Mouse (Mus musculus): ENCODE measurements around the gene Ebp. TPM values are rescaled to one million over a fixed set of nuclear protein-coding genes. Genes with fewer than 3 reads are reported as not detected.

The Ebp gene
- polyA plus RNA-seq, 1 experiment from 2014 or later, result 81.1 TPM

GRCm38 (mm10) chrX:8192126-8192639, 1.1 kb downstream of the Ebp start:
- Histone ChIP-seq H3K4me3 (replicated peaks) (peak overlapping the region; percentile 72), H3K9me3 (replicated peaks) (no peaks in the 10 kb centered on the region), H3K27me3 (no peaks in the 10 kb centered on the region), H3K4me2 (peak overlapping the region; percentile 78), H3K4me1 (replicated peaks) (peaks cover 9% of the 10 kb centered on the region), H3K27ac (replicated peaks) (peak overlapping the region; percentile 81), H3K9ac (peak overlapping the region; percentile 75), H3K36me3 (replicated peaks) (peaks cover 4% of the 10 kb centered on the region; the same call in 1 of the 2 replicates)
- no peak; the same call in 1 of the 2 replicates for ATAC-seq (ENCODE audit: insufficient read depth)
- WGBS (ENCODE audit: insufficient replicate concordance), result 9% methylated on average over 13 of the region's 13 CpGs

GRCm38 (mm10) chrX:8182871-8183540, 10.3 kb downstream of the Ebp start:
- no peak overlapping the region for H3K4me2 ChIP-seq
- H3K27me3 ChIP-seq, result no peaks in the 10 kb centered on the region
- H3K36me3 ChIP-seq (replicated peaks), result peaks cover 18% of the 10 kb centered on the region
- ATAC-seq (ENCODE audit: insufficient read depth), result no peak
- H3K27ac ChIP-seq (replicated peaks), result no peak overlapping the region
- no peak overlapping the region for H3K9ac ChIP-seq
- no peak overlapping the region for H3K4me3 ChIP-seq (replicated peaks)
- peaks cover 10% of the 10 kb centered on the region; the same call in 1 of the 2 replicates for H3K4me1 ChIP-seq (replicated peaks)
- WGBS (ENCODE audit: insufficient replicate concordance), result 20% methylated on average over 7 of the region's 7 CpGs
- no peaks in the 10 kb centered on the region for H3K9me3 ChIP-seq (replicated peaks)

GRCm38 (mm10) chrX:8179646-8180045, 13.7 kb downstream of the Ebp start:
- Histone ChIP-seq H3K9me3 (replicated peaks) (no peaks in the 10 kb centered on the region), H3K9ac (no peak overlapping the region), H3K4me1 (replicated peaks) (peaks cover 18% of the 10 kb centered on the region), H3K27me3 (no peaks in the 10 kb centered on the region), H3K36me3 (replicated peaks) (no peaks in the 10 kb centered on the region), H3K4me3 (replicated peaks) (no peak overlapping the region), H3K27ac (replicated peaks) (no peak overlapping the region), H3K4me2 (no peak overlapping the region)
- WGBS (ENCODE audit: insufficient replicate concordance), result 36% methylated on average over 5 of the region's 5 CpGs
- ATAC-seq (ENCODE audit: insufficient read depth), result no peak

GRCm38 (mm10) chrX:8178871-8179270, 14.4 kb downstream of the Ebp start:
- peaks cover 20% of the 10 kb centered on the region for H3K4me1 ChIP-seq (replicated peaks)
- H3K9ac ChIP-seq, result no peak overlapping the region
- H3K36me3 ChIP-seq (replicated peaks), result no peaks in the 10 kb centered on the region
- no peak overlapping the region for H3K4me2 ChIP-seq
- H3K27me3 ChIP-seq, result no peaks in the 10 kb centered on the region
- no peak for ATAC-seq (ENCODE audit: insufficient read depth)
- no peak overlapping the region for H3K4me3 ChIP-seq (replicated peaks)
- H3K9me3 ChIP-seq (replicated peaks), result no peaks in the 10 kb centered on the region
- H3K27ac ChIP-seq (replicated peaks), result no peak overlapping the region
- 72% methylated on average over 2 of the region's 2 CpGs for WGBS (ENCODE audit: insufficient replicate concordance)

GRCm38 (mm10) chrX:8175504-8176385, 17.6 kb downstream of the Ebp start, which contains the start of gene Tbc1d25:
Gene Tbc1d25, minus strand, starts transcription at chrX:8176181.
- H3K4me2 ChIP-seq, result peak within 1 kb of the TSS; percentile 72
- H3K27me3 ChIP-seq, result no peaks in the 10 kb centered on the region
- H3K4me1 ChIP-seq (replicated peaks), result peaks cover 20% of the 10 kb centered on the region
- no peaks in the 10 kb centered on the region for H3K9me3 ChIP-seq (replicated peaks)
- peak within 1 kb of the TSS; percentile 63 for H3K9ac ChIP-seq
- H3K36me3 ChIP-seq (replicated peaks), result 0 out of 2 replicates have a peak, but pooled peaks cover 8% of the 10 kb centered on the region
- peak within 1 kb of the TSS; percentile 88 for H3K27ac ChIP-seq (replicated peaks)
- WGBS (ENCODE audit: insufficient replicate concordance), result 14% methylated on average over 56 of the region's 56 CpGs
- peak within 1 kb of the TSS; percentile 68 for H3K4me3 ChIP-seq (replicated peaks)
- ATAC-seq (ENCODE audit: insufficient read depth), result peak; percentile 95

GRCm38 (mm10) chrX:8175169-8175503, 18.2 kb downstream of the Ebp start:
- Histone ChIP-seq H3K4me1 (replicated peaks) (peaks cover 19% of the 10 kb centered on the region), H3K9me3 (replicated peaks) (no peaks in the 10 kb centered on the region), H3K4me2 (peak overlapping the region; percentile 72), H3K27me3 (no peaks in the 10 kb centered on the region), H3K27ac (replicated peaks) (peak overlapping the region; percentile 88), H3K9ac (peak overlapping the region; percentile 63), H3K4me3 (replicated peaks) (peak overlapping the region; percentile 68), H3K36me3 (replicated peaks) (0 out of 2 replicates have a peak, but pooled peaks cover 8% of the 10 kb centered on the region)
- 11% methylated on average over 4 of the region's 4 CpGs for WGBS (ENCODE audit: insufficient replicate concordance)
- ATAC-seq (ENCODE audit: insufficient read depth), result no peak

- Histone ChIP-seq H3K9ac (no peak overlapping the region), H3K27ac (replicated peaks) (no peak overlapping the region), H3K27me3 (no peaks in the 10 kb centered on the region), H3K4me2 (no peak overlapping the region), H3K9me3 (replicated peaks) (no peaks in the 10 kb centered on the region), H3K36me3 (replicated peaks) (0 out of 2 replicates have a peak, but pooled peaks cover 8% of the 10 kb centered on the region), H3K4me3 (replicated peaks) (no peak overlapping the region), H3K4me1 (replicated peaks) (no peaks in the 10 kb centered on the region)
- 70% methylated on average over 10 of the region's 10 CpGs for WGBS (ENCODE audit: insufficient replicate concordance)
- no peak for ATAC-seq (ENCODE audit: insufficient read depth)
Measured at GRCm38 (mm10) chrX:8167716-8168647, 25.3 kb downstream of the Ebp start.

- no peak overlapping the region for H3K9ac ChIP-seq
- no peaks in the 10 kb centered on the region for H3K9me3 ChIP-seq (replicated peaks)
- ATAC-seq (ENCODE audit: insufficient read depth), result no peak
- H3K36me3 ChIP-seq (replicated peaks), result 0 out of 2 replicates have a peak, but pooled peaks cover 4% of the 10 kb centered on the region
- no peaks in the 10 kb centered on the region for H3K4me1 ChIP-seq (replicated peaks)
- no peak overlapping the region for H3K27ac ChIP-seq (replicated peaks)
- no peaks in the 10 kb centered on the region for H3K27me3 ChIP-seq
- no peak overlapping the region for H3K4me3 ChIP-seq (replicated peaks)
- WGBS (ENCODE audit: insufficient replicate concordance), result 79% methylated on average over 4 of the region's 4 CpGs
- no peak overlapping the region for H3K4me2 ChIP-seq
Measured at GRCm38 (mm10) chrX:8164471-8164870, 28.8 kb downstream of the Ebp start.

- ATAC-seq (ENCODE audit: insufficient read depth), result no peak
- WGBS (ENCODE audit: insufficient replicate concordance), result 57% methylated on average over 5 of the region's 5 CpGs
Measured at GRCm38 (mm10) chrX:8163076-8163475, 30.2 kb downstream of the Ebp start.

GRCm38 (mm10) chrX:8145153-8145991, 47.9 kb downstream of the Ebp start, which contains the start of gene Rbm3:
Gene Rbm3, minus strand, starts transcription at chrX:8145880.
- Histone ChIP-seq H3K36me3 (replicated peaks) (peaks cover 37% of the 10 kb centered on the region), H3K9me3 (replicated peaks) (no peaks in the 10 kb centered on the region), H3K4me1 (replicated peaks) (peaks cover 20% of the 10 kb centered on the region), H3K4me2 (peak within 1 kb of the TSS; percentile 82), H3K4me3 (replicated peaks) (peak within 1 kb of the TSS; percentile 76), H3K27ac (replicated peaks) (peak within 1 kb of the TSS; percentile 95), H3K9ac (peak within 1 kb of the TSS; percentile 76), H3K27me3 (no peaks in the 10 kb centered on the region)
- ATAC-seq (ENCODE audit: insufficient read depth), result peak; percentile 95
- 14% methylated on average over 60 of the region's 65 CpGs for WGBS (ENCODE audit: insufficient replicate concordance)

More at GRCm38 (mm10) chrX:8163076-8163475, 30.2 kb downstream of the Ebp start:
- H3K4me3 ChIP-seq (replicated peaks), result no peak overlapping the region
- no peak overlapping the region for H3K9ac ChIP-seq
- no peaks in the 10 kb centered on the region for H3K27me3 ChIP-seq
- no peaks in the 10 kb centered on the region for H3K9me3 ChIP-seq (replicated peaks)
- H3K27ac ChIP-seq (replicated peaks), result no peak overlapping the region
- H3K36me3 ChIP-seq (replicated peaks), result 0 out of 2 replicates have a peak, but pooled peaks cover 10% of the 10 kb centered on the region
- H3K4me2 ChIP-seq, result no peak overlapping the region
- no peaks in the 10 kb centered on the region for H3K4me1 ChIP-seq (replicated peaks)
